Mouse (Mus musculus): ENCODE results near the gene Esyt2.

DNA sequence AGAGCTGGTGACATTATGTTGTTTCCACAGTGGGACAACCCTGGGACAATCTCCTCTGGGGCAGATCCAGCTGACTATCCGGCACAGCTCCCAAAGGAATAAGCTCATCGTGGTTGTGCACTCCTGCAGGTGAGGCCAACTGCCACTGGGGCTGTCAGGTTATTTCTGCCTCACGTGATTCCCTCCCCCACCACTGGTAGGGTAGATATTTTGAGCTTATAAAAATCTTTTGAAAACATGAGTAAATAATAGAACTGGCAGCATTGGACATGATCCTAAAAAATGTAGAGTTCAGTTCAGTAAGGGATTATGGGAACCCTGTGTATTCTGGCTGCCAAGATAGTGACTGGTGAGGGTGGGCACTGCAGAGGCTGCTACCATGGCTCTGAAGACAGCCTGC is 85.9 kb downstream of the Esyt2 start:
- no peak for TF ChIP-seq POLR2A (IDR thresholded peaks at IDR 0.05; ENCODE audit: borderline replicate concordance, control insufficient read depth, low read depth, low read length)
- TF ChIP-seq CTCF (IDR thresholded peaks at IDR 0.05; ENCODE audit: control insufficient read depth, insufficient read depth, low read length), result no peak

All from bone marrow, adult 2 months (tissue).